Mouse (Mus musculus) embryonic facial prominence, embryonic 15.5 days (tissue): ENCODE data around the gene Kirrel3. TPM values are rescaled to one million over a fixed set of nuclear protein-coding genes. Genes with fewer than 3 reads are reported as not detected.

Experiments used
- ATAC-seq: fragments of 200-750 bp; cut with Nextera tagmentation; 2 replicates; pipeline ENCODE4 v1.8.0; 2017; ENCODE audit warnings: low read depth, moderate TSS enrichment; ENCODE audit not compliant: insufficient number of reproducible peaks, low FRiP score, low TSS enrichment
- H3K27ac ChIP-seq: fragments of 300-500 bp; sonication (generic); replicated peaks from 2 replicates; pipeline ENCODE4 v1.5.1; 2015; ENCODE audit warnings: mild to moderate bottlenecking, inconsistent platforms
- H3K27me3 ChIP-seq: fragments of 300-500 bp; sonication (generic); 2 replicates; pipeline ENCODE4 v1.6.1; 2015; ENCODE audit warnings: inconsistent platforms
- H3K36me3 ChIP-seq: fragments of 300-500 bp; sonication (generic); 2 replicates; pipeline ENCODE4 v1.6.1; 2015; ENCODE audit warnings: mild to moderate bottlenecking, inconsistent platforms
- H3K4me1 ChIP-seq: fragments of 300-500 bp; sonication (generic); 2 replicates; pipeline ENCODE4 v1.6.1; 2015; ENCODE audit warnings: inconsistent platforms
- H3K4me2 ChIP-seq: fragments of 300-500 bp; sonication (generic); replicated peaks from 2 replicates; pipeline ENCODE4 v1.6.1; 2015; ENCODE audit warnings: mild to moderate bottlenecking, inconsistent platforms
- H3K4me3 ChIP-seq: fragments of 300-500 bp; sonication (generic); replicated peaks from 2 replicates; pipeline ENCODE4 v1.5.1; 2015; ENCODE audit warnings: mild to moderate bottlenecking, inconsistent platforms
- H3K9ac ChIP-seq: fragments of 300-500 bp; sonication (generic); 2 replicates; pipeline ENCODE4 v1.6.1; 2015; ENCODE audit warnings: inconsistent platforms
- H3K9me3 ChIP-seq: fragments of 300-500 bp; sonication (generic); replicated peaks from 2 replicates; pipeline ENCODE4 v1.6.1; 2016; ENCODE audit warnings: inconsistent platforms
- WGBS: fragments of 180-500 bp; shearing (Covaris S2); methylation state at CpG from one replicate; pipeline ENCODE4 v1.1.7; 2015; 5-methylcytosine and 5-hydroxymethylcytosine counted together
- polyA plus RNA-seq: library from polyadenylated mRNA; unstranded; fragments of >200 nt; fragmentation: Nextera tagmentation; extraction: Ambion mirVana; gene quantifications from 2 replicates; pipeline ENCODE4 v1.2.1, GENCODE M21; 2015

Kirrel3 gene
- polyA plus RNA-seq, 1 experiment from 2014 or later = 6.6 TPM

DNA sequence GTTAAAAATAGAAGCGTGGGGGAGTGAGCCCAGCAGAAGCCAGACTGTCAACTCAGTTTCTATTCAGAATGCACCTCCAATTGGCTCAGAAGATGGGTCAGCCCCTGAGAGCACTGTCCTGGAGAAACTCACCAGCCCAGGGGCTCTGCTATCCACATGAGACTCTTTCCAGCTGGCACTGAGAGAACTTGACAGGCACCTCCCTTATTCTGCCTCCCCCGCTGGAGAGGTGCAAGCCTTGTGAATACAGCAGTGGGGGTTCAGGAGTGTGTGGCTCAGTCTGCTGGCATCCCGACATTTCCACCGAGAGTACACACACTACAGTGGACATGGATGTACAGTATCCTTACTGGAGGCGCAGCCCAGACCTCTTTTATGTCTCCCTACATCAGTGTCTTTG, 210.0 kb downstream of the Kirrel3 start:
- 73% methylated on average over 5 of the region's 5 CpGs for WGBS
- no peak overlapping the region for H3K27ac ChIP-seq
- no peak for ATAC-seq

DNA sequence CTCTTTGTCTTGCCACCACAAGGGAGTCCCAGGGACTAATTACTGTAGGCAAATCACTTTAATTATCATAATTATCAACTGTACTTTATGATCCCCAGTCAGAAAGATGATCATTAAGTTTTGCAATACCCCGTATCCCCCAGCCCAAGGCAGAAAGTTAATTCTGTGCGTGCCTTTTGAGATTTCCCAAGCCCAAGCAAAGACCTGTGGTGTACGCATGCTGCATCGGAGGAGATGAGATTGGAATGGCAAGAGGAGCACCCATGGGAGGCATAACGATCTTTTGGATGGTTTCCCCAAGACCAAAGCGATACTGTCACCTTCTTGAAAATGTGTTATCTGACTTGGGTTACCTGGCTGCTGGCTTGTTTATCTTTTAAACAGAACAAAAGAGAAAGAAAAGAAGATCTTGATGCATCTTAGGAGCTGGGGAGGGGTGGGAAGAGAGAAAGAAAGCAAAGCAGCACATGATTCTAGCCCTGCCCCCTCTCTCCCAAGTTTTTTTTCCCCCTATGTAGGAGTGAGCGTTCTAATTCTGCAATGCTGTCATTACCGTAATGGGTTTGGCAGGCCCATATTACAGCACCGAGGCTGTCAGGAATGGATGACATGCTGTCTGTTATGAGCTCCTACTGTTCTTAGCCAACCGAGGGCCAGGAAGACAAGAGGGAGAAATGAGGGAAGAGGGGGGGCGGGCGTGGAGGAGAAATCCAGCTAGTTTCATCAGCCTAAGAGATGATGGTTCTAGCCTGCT, 218.0 kb downstream of the Kirrel3 start:
- no peak for ATAC-seq
- no peaks in the 10 kb centered on the region for H3K27me3 ChIP-seq
- no peak overlapping the region for H3K27ac ChIP-seq
- WGBS = 66% methylated on average over 12 of the region's 12 CpGs
- H3K4me2 ChIP-seq = no peak overlapping the region
- H3K4me1 ChIP-seq = peaks cover 5% of the 10 kb centered on the region; the same call in 1 of the 2 replicates
- H3K9me3 ChIP-seq = no peaks in the 10 kb centered on the region
- H3K9ac ChIP-seq = no peak overlapping the region
- no peaks in the 10 kb centered on the region for H3K36me3 ChIP-seq
- no peak overlapping the region for H3K4me3 ChIP-seq

More for the DNA sequence above, 210.0 kb downstream of the Kirrel3 start:
- Histone ChIP-seq H3K9me3 (no peaks in the 10 kb centered on the region), H3K4me1 (no peaks in the 10 kb centered on the region), H3K4me3 (no peak overlapping the region), H3K36me3 (no peaks in the 10 kb centered on the region), H3K4me2 (no peak overlapping the region), H3K27me3 (no peaks in the 10 kb centered on the region), H3K9ac (no peak overlapping the region)

DNA sequence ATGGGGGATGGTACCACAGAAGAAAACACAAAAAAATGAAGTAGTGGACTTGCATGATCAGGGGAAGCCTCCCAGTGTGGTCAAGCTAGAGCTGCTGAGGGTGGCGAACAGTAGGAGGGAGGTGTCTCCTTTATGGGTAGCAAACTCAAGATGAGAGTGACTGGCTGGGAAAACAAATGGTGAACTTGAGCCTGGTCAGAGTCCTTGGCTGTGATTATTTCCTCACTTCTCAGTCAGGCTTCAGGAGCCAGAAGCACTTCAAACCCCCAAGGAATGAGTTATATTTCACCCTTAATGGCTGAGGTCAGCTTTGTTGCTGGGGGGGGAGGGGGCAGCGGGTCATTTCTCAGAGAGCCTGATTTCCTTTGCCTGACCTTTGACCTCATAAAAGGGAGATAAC, 218.7 kb downstream of the Kirrel3 start:
- no peak for ATAC-seq
- Histone ChIP-seq H3K36me3 (no peaks in the 10 kb centered on the region), H3K4me3 (no peak overlapping the region), H3K27ac (no peak overlapping the region), H3K9me3 (no peaks in the 10 kb centered on the region), H3K27me3 (no peaks in the 10 kb centered on the region), H3K9ac (no peak overlapping the region), H3K4me1 (peaks cover 5% of the 10 kb centered on the region; the same call in 1 of the 2 replicates), H3K4me2 (no peak overlapping the region)
- 32% methylated on average over 2 of the region's 2 CpGs for WGBS

DNA sequence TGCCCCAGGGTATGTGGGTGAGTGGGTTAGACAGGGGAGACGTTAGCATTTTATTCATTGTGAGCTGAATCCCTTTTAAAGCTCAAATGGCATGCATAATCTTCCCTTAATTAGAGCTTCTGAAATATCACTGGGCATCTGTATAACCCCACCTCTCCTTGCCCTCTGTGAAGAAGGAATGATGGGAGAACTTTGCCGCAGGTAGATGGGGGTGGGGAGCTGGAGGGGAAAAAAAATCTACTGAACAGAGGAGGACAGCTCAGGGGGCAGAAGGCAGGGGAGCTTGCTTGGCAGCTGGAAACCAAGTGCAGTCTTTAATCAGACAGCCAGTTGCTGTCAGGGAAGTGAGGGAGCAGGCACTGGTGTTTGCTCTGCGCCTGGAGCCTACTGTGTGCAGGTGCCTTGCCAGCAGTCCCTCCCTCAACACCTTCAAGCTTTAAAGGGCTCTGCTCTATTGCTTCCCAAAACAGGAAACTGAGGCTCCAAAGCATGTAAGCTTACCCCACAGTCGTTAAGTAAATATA, 220.7 kb downstream of the Kirrel3 start:
- Histone ChIP-seq H3K27ac (no peak overlapping the region), H3K27me3 (no peaks in the 10 kb centered on the region), H3K4me1 (peaks cover 5% of the 10 kb centered on the region; the same call in 1 of the 2 replicates), H3K4me3 (no peak overlapping the region), H3K9ac (no peak overlapping the region), H3K36me3 (no peaks in the 10 kb centered on the region), H3K9me3 (no peaks in the 10 kb centered on the region), H3K4me2 (no peak overlapping the region)
- 36% methylated on average over 4 of the region's 4 CpGs for WGBS
- ATAC-seq = no peak

DNA sequence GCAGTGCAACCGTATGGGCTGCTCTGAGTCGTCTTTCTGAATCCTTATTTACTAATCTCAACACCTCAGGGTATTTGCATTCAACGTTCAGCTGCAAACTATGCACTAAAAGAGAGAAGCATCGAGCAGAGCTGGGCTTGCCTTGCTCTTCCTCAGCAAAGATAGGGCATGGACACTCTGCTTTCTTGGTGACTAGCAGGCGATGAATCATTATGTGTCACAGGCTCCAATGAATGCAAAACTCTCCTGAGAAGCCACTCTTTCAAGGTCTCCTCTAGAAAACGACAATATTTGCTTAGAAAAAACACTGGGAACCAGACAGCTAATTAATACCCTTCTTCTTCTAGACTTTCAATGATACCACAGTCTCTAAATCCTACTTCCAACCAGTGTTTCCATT, 223.0 kb downstream of the Kirrel3 start:
- H3K4me1 ChIP-seq = peaks cover 5% of the 10 kb centered on the region; the same call in 1 of the 2 replicates
- H3K9me3 ChIP-seq = no peaks in the 10 kb centered on the region
- no peaks in the 10 kb centered on the region for H3K36me3 ChIP-seq
- no peaks in the 10 kb centered on the region for H3K27me3 ChIP-seq
- 72% methylated on average over 6 of the region's 6 CpGs for WGBS
- H3K9ac ChIP-seq = no peak overlapping the region
- H3K27ac ChIP-seq = no peak overlapping the region
- no peak overlapping the region for H3K4me2 ChIP-seq
- ATAC-seq = no peak
- H3K4me3 ChIP-seq = no peak overlapping the region

DNA sequence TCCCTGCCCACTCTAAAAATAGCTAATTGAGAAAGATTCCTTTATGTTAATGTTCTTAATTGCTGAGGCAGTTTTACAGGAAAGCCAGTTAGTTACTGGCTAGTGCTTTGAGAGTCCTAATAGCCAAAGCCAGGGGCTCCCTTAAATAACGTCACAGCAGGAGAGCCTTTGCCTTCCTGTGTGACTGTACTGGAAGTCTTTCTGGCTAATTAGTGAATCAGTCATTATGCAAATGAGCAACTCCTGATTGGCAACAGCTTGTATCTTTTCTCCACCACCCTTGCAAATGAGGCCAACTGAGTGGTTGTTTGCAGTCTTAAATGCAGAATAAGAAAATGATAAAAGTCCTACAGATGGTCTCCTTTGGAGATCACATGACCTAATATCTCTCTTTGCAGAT, 226.3 kb downstream of the Kirrel3 start:
- Histone ChIP-seq H3K27ac (no peak overlapping the region), H3K27me3 (no peaks in the 10 kb centered on the region), H3K9me3 (no peaks in the 10 kb centered on the region), H3K9ac (no peak overlapping the region), H3K36me3 (no peaks in the 10 kb centered on the region), H3K4me3 (no peak overlapping the region), H3K4me2 (no peak overlapping the region), H3K4me1 (no peaks in the 10 kb centered on the region)
- 23% methylated on average over 1 of the region's 1 CpGs for WGBS
- no peak for ATAC-seq

DNA sequence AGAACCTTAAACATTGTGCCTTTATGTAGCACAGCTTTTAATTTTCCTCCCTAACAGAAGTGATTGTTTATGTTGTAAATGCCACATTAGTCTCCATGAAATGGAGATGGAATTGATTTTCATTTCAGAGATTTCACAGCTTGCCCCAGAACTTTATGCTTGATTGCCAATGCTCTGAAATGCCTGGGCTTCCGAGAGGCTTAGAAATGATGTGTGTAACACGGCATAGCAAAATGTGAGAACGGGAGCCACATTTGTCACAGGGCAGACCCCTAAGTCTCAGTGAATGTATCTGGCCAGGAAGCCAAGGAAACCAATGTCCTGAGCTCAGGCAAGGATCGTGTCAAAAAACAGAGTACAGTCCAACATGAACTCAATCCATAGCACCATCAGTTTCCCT, 227.3 kb downstream of the Kirrel3 start:
- H3K9me3 ChIP-seq = no peaks in the 10 kb centered on the region
- no peaks in the 10 kb centered on the region for H3K4me1 ChIP-seq
- H3K36me3 ChIP-seq = no peaks in the 10 kb centered on the region
- 48% methylated on average over 4 of the region's 4 CpGs for WGBS
- no peak for ATAC-seq
- no peak overlapping the region for H3K4me2 ChIP-seq
- H3K27ac ChIP-seq = no peak overlapping the region
- H3K4me3 ChIP-seq = no peak overlapping the region
- H3K27me3 ChIP-seq = no peaks in the 10 kb centered on the region
- H3K9ac ChIP-seq = no peak overlapping the region

DNA sequence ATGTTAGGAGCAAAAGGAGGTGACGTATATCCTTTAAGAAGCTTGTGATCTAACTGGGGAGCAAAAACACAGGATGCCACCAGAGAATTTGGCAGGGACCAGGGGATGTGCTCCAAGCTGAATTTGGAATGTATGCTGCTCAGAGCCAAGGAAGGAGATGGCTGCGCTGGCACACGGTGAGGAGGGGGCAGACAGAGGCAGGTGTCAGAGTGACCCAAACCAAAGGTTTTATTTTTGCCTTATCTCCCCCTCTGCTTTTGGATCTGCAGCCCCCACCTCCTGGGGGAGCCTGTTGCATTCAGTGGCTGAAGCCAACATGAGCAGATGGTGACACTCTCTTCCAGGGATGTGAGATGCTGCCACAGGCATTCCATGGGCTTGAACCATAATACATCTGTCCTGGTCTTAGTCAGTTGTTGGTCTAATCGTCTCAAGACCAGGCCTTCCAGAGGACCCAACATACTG, 227.8 kb downstream of the Kirrel3 start:
- H3K27me3 ChIP-seq = no peaks in the 10 kb centered on the region
- H3K9ac ChIP-seq = no peak overlapping the region
- no peak overlapping the region for H3K27ac ChIP-seq
- no peak overlapping the region for H3K4me2 ChIP-seq
- no peak overlapping the region for H3K4me3 ChIP-seq
- no peaks in the 10 kb centered on the region for H3K4me1 ChIP-seq
- ATAC-seq = 0 out of 2 replicates have a peak, but pooled peaks have one; percentile 19
- H3K9me3 ChIP-seq = no peaks in the 10 kb centered on the region
- 88% methylated on average over 4 of the region's 4 CpGs for WGBS
- no peaks in the 10 kb centered on the region for H3K36me3 ChIP-seq

DNA sequence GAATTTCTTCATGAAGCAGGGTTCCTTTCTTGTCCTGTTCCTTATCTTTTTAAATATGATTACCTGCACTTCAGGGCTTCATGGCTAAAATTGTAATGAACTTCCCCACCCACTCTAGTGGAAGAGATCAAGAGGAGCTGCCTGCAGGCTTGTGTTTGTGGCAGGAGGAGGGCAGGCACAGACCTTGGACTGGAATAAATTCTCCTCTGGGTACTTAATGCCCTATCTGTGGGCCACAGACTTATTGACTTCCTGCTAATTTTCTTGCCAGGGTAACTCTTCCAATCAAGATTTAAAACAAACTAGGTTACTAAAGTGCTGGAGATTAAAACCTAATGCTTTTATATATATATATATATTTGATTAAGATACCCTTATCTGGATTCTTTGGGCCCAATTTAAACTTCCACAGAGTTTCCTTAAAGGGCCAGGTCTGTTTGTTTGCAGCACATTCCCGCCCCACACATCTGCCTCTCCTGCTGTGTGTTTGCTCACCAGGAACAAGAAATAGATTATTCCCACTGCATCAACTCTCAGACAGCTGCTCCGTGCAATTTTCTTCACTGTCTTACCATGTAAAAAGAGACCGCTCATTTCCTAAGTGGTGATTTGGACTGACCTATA, 229.4 kb downstream of the Kirrel3 start:
- Histone ChIP-seq H3K4me1 (no peaks in the 10 kb centered on the region), H3K4me3 (no peak overlapping the region), H3K27me3 (no peaks in the 10 kb centered on the region), H3K9me3 (no peaks in the 10 kb centered on the region), H3K36me3 (no peaks in the 10 kb centered on the region), H3K9ac (no peak overlapping the region), H3K27ac (no peak overlapping the region), H3K4me2 (no peak overlapping the region)
- ATAC-seq = no peak
- WGBS = 54% methylated on average over 3 of the region's 3 CpGs

DNA sequence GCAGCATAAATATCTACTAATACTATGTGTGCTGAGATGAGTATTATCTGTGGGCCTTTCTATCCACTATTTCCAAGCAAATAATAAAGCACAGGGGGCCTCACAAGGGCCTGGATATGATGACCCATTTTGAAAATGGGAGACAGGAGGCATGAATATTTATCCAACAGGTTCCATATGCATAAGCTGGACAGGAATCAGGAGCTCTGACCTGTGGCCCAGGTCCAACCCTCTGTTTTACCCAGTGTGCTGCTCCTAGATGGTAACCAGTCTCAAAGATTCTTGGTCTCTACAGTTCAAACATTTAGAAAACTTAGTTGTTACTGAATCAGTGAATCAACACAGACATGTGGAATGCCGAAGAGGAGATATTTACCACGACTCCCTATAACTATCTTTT, 230.8 kb downstream of the Kirrel3 start:
- Histone ChIP-seq H3K27ac (no peak overlapping the region), H3K4me1 (no peaks in the 10 kb centered on the region), H3K27me3 (no peaks in the 10 kb centered on the region), H3K4me3 (no peak overlapping the region), H3K36me3 (no peaks in the 10 kb centered on the region), H3K9me3 (no peaks in the 10 kb centered on the region), H3K4me2 (no peak overlapping the region), H3K9ac (no peak overlapping the region)
- 83% methylated on average over 2 of the region's 2 CpGs for WGBS
- ATAC-seq = no peak

DNA sequence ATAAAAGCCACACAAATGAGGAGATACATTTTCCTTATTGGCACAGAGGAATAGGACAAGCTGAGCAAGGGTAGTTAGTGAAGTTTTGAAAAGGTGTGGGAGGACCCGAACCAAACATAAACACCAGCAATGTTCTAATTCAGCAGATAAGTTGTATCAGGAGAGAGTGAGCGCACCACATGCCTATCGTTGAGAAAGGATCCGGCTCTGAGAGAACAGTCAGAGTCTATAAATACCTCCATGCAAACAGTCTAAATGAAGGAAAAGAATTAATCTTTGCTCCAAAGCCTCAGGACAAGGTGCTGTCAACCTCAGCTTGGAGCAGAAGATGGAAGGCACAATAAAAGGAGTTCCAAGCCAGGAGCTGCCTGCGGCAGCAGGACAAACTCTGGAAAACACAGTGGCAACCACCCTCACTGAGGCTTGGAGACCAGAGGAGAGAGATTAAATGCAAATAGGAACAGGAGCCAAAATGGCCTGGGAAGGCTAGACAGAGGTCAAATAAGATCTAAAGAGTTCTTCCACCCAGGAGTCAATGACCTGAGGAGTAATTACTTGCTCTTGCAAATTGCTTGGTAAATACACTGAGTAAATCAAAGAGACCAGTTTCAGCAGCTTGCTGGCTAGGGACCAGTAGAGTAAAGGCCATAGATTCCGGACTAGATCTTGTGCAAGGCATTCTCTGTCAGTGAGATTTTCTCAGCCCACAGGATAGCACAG, 235.9 kb downstream of the Kirrel3 start:
- Histone ChIP-seq H3K4me2 (no peak overlapping the region), H3K36me3 (no peaks in the 10 kb centered on the region), H3K4me3 (no peak overlapping the region), H3K9ac (no peak overlapping the region), H3K27me3 (no peaks in the 10 kb centered on the region), H3K4me1 (no peaks in the 10 kb centered on the region), H3K9me3 (no peaks in the 10 kb centered on the region), H3K27ac (no peak overlapping the region)
- WGBS = 52% methylated on average over 6 of the region's 6 CpGs
- ATAC-seq = no peak
